Mouse (Mus musculus) erythroblast, embryonic 14.5 days (primary cell): ENCODE results near the gene Klhl9.

Experiments used
- GATA1 ChIP-seq: IDR thresholded peaks from 2 replicates; pipeline ENCODE4 v1.6.1; 2012; ENCODE audit warnings: low read length, inconsistent platforms, mixed read lengths
- TAL1 ChIP-seq: IDR thresholded peaks from 3 replicates; pipeline ENCODE4 v1.6.1; 2012; ENCODE audit warnings: low read length, inconsistent platforms, mixed read lengths

- TF ChIP-seq GATA1 (no peak), TAL1 (no peak)
These were observed 4.5 kb upstream of the Klhl9 start for GRCm38 (mm10) chr4:88726727-88727126.
